Mouse (Mus musculus): ENCODE results near the gene Prpf31. TPM values are rescaled to one million over a fixed set of nuclear protein-coding genes. Genes with fewer than 3 reads are reported as not detected.

Prpf31 gene
- polyA plus RNA-seq (2014; fragmentation: Nextera tagmentation; extraction: Ambion mirVana): 51.9 and 54.8 TPM in 2 replicates

DNA sequence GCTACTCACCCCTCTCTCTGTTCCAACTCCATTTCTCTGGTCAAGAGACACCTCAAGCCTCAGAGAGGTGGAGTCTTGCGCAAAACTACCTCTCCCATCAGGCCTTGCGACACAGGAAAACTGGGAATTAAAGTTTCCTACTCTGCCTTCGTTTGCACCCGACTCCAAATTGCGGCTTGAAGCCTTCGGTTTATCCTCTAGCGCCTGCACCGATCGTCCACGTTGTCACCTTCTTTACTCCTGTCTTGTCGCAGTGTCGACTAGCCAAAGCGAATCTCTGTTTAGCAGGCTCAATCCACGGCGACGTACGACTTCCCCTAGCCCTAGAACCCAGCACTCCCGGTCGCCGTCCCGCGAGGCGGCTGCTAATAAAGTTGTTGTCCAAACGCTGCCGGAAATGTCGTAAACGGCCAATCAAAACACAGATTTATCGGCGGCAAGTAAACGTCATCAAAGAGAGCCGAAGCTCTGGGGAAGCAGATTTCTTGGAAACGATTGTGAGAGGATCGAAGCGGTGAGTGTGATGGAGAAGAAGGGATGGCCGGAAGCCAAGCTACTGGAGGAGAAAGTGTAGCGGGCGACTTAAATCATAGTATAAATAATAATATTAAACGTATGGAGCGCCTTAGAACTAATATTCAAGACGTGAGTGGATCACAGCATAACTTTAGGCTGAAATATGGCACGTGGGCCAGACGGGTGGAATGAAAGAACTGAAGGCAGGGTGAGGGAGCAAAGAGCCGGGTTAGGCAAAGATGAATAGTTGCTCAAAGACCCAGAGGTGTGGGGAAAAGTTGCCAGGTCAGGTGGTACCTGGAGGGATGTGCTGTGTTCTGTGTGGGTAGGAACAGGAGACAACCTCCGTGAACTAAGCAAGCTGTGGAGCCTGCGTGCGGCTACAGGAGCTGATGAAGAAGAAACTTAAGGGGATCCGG lies at the start of gene Prpf31, which contains the start of gene Tfpt:
TSS of gene Prpf31 (plus strand) at position 443 of the 935 bp plus-strand sequence.
TSS of gene Tfpt (minus strand) at position 387 of the 935 bp plus-strand sequence.
- Histone ChIP-seq H3K27ac (replicated peaks in 1 of 2; ENCODE audit: control insufficient read depth in 1 of 2, insufficient read depth in 1 of 2, low read depth in 2 of 2, low read length in 2 of 2) (peak within 1 kb of the TSS; percentile 76 to 98; a peak in 3 of 4 replicates), H3K4me2 (ENCODE audit: low read length) (peak within 1 kb of the TSS; percentile 97), H3K9ac (ENCODE audit: low read length) (peak within 1 kb of the TSS; percentile 75), H3K4me1 (ENCODE audit: control insufficient read depth in 2 of 2, insufficient read depth in 2 of 2, low read length in 2 of 2) (peaks cover 10 to 18% of the 10 kb centered on the region in 2 experiments), H3K27me3 (ENCODE audit: control insufficient read depth, insufficient read depth, low read length) (no peaks in the 10 kb centered on the region), H3K9me3 (ENCODE audit: control insufficient read depth, low read length) (no peaks in the 10 kb centered on the region), H3K36me3 (ENCODE audit: control insufficient read depth, insufficient read depth, low read length) (peaks cover 47% of the 10 kb centered on the region), H3K4me3 (ENCODE audit: control insufficient read depth in 1 of 2, insufficient read depth in 1 of 2, low read depth in 1 of 2, low read length in 2 of 2) (peak within 1 kb of the TSS; percentile 73 to 100)
- peak; percentile 78 for ATAC-seq (ENCODE audit: insufficient number of reproducible peaks, insufficient read depth, low FRiP score, low read depth)
- under 1% methylated on average over 47 of the region's 47 CpGs for WGBS

DNA sequence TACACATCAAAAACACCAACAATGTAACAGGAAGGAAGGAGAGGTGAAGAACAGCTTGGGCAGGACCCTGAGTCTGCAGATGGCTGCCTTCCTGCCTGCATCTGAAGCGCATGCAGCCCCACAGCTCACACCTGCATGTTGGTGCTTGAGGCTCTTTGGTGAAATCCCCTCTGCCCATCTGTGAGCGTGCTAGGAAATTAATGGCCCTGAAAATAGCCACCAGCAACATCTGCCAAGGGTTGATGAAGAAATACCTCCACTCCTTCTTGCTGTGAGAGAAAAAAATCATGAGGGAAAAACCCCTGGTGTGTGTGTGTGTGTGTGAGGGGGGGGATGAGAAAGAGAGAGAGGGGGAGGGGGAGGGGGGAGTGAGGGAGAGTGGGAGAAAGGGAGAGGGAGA lies 49.8 kb upstream of the Prpf31 start:
- Histone ChIP-seq H3K27me3 (ENCODE audit: control insufficient read depth, insufficient read depth, low read length) (no peaks in the 10 kb centered on the region), H3K4me3 (ENCODE audit: control insufficient read depth in 1 of 2, insufficient read depth in 1 of 2, low read depth in 1 of 2, low read length in 2 of 2) (no peak overlapping the region), H3K36me3 (ENCODE audit: control insufficient read depth, insufficient read depth, low read length) (no peaks in the 10 kb centered on the region), H3K9ac (ENCODE audit: low read length) (no peak overlapping the region), H3K4me2 (ENCODE audit: low read length) (no peak overlapping the region), H3K4me1 (ENCODE audit: control insufficient read depth in 2 of 2, insufficient read depth in 2 of 2, low read length in 2 of 2) (no peaks in the 10 kb centered on the region), H3K27ac (replicated peaks in 1 of 2; ENCODE audit: control insufficient read depth in 1 of 2, insufficient read depth in 1 of 2, low read depth in 2 of 2, low read length in 2 of 2) (no peak overlapping the region), H3K9me3 (ENCODE audit: control insufficient read depth, low read length) (0 out of 2 replicates have a peak, but pooled peaks cover 4% of the 10 kb centered on the region)
- 58% methylated on average over 2 of the region's 2 CpGs for WGBS
- no peak for ATAC-seq (ENCODE audit: insufficient number of reproducible peaks, insufficient read depth, low FRiP score, low read depth)

- Histone ChIP-seq H3K9me3 (ENCODE audit: control insufficient read depth, low read length) (no peaks in the 10 kb centered on the region), H3K27me3 (ENCODE audit: control insufficient read depth, insufficient read depth, low read length) (no peaks in the 10 kb centered on the region), H3K36me3 (ENCODE audit: control insufficient read depth, insufficient read depth, low read length) (no peaks in the 10 kb centered on the region), H3K4me3 (ENCODE audit: control insufficient read depth in 1 of 2, insufficient read depth in 1 of 2, low read depth in 1 of 2, low read length in 2 of 2) (no peak overlapping the region), H3K9ac (ENCODE audit: low read length) (no peak overlapping the region), H3K4me1 (ENCODE audit: control insufficient read depth in 2 of 2, insufficient read depth in 2 of 2, low read length in 2 of 2) (no peaks in the 10 kb centered on the region), H3K4me2 (ENCODE audit: low read length) (no peak overlapping the region; the same call in 1 of the 2 replicates), H3K27ac (replicated peaks in 1 of 2; ENCODE audit: control insufficient read depth in 1 of 2, insufficient read depth in 1 of 2, low read depth in 2 of 2, low read length in 2 of 2) (no peak overlapping the region)
- 4% methylated on average over 6 of the region's 6 CpGs for WGBS
- no peak for ATAC-seq (ENCODE audit: insufficient number of reproducible peaks, insufficient read depth, low FRiP score, low read depth)
These were observed 44.0 kb upstream of the Prpf31 start for GRCm38 (mm10) chr7:3585763-3586162.

DNA sequence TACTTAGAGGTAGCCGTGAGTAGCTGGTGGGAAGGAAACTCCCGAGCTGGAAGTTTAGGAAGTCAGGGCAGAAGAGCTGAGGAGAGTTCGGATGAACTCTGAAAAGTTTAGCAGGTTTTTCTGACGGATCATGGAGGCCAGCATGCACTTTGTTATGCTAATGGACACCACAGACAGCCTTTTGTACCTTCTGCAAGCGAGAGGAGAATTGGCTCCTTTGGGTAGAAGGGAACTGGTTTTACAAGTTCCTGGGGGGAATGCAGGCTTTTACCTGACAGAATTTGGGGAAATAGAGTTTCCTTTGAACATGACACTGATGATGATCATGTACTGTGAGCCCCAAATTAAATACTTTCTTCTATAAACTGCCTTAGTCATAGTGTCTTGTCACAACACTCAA lies 43.5 kb upstream of the Prpf31 start:
- ATAC-seq (ENCODE audit: insufficient number of reproducible peaks, insufficient read depth, low FRiP score, low read depth): no peak
- Histone ChIP-seq H3K4me2 (ENCODE audit: low read length) (no peak overlapping the region; the same call in 1 of the 2 replicates), H3K9me3 (ENCODE audit: control insufficient read depth, low read length) (no peaks in the 10 kb centered on the region), H3K9ac (ENCODE audit: low read length) (no peak overlapping the region), H3K27me3 (ENCODE audit: control insufficient read depth, insufficient read depth, low read length) (no peaks in the 10 kb centered on the region), H3K27ac (replicated peaks in 1 of 2; ENCODE audit: control insufficient read depth in 1 of 2, insufficient read depth in 1 of 2, low read depth in 2 of 2, low read length in 2 of 2) (no peak overlapping the region), H3K36me3 (ENCODE audit: control insufficient read depth, insufficient read depth, low read length) (no peaks in the 10 kb centered on the region), H3K4me1 (ENCODE audit: control insufficient read depth in 2 of 2, insufficient read depth in 2 of 2, low read length in 2 of 2) (no peaks in the 10 kb centered on the region), H3K4me3 (ENCODE audit: control insufficient read depth in 1 of 2, insufficient read depth in 1 of 2, low read depth in 1 of 2, low read length in 2 of 2) (no peak overlapping the region)
- 6% methylated on average over 5 of the region's 5 CpGs for WGBS

- Histone ChIP-seq H3K9ac (ENCODE audit: low read length) (no peak overlapping the region), H3K4me3 (ENCODE audit: control insufficient read depth in 1 of 2, insufficient read depth in 1 of 2, low read depth in 1 of 2, low read length in 2 of 2) (no peak overlapping the region), H3K4me1 (ENCODE audit: control insufficient read depth in 2 of 2, insufficient read depth in 2 of 2, low read length in 2 of 2) (no peaks in the 10 kb centered on the region), H3K9me3 (ENCODE audit: control insufficient read depth, low read length) (no peaks in the 10 kb centered on the region), H3K27me3 (ENCODE audit: control insufficient read depth, insufficient read depth, low read length) (no peaks in the 10 kb centered on the region), H3K4me2 (ENCODE audit: low read length) (no peak overlapping the region), H3K27ac (replicated peaks in 1 of 2; ENCODE audit: control insufficient read depth in 1 of 2, insufficient read depth in 1 of 2, low read depth in 2 of 2, low read length in 2 of 2) (no peak overlapping the region), H3K36me3 (ENCODE audit: control insufficient read depth, insufficient read depth, low read length) (no peaks in the 10 kb centered on the region)
- ATAC-seq (ENCODE audit: insufficient number of reproducible peaks, insufficient read depth, low FRiP score, low read depth): no peak
- WGBS: 70% methylated on average over 1 of the region's 1 CpGs
These were observed 42.5 kb upstream of the Prpf31 start for GRCm38 (mm10) chr7:3587292-3587691.

GRCm38 (mm10) chr7:3590550-3590949 lies 39.2 kb upstream of the Prpf31 start:
- Histone ChIP-seq H3K27me3 (ENCODE audit: control insufficient read depth, insufficient read depth, low read length) (no peaks in the 10 kb centered on the region), H3K4me1 (ENCODE audit: control insufficient read depth in 2 of 2, insufficient read depth in 2 of 2, low read length in 2 of 2) (0 out of 4 replicates have a peak, but pooled peaks cover 0 to 2% of the 10 kb centered on the region in 2 experiments), H3K36me3 (ENCODE audit: control insufficient read depth, insufficient read depth, low read length) (no peaks in the 10 kb centered on the region), H3K27ac (replicated peaks in 1 of 2; ENCODE audit: control insufficient read depth in 1 of 2, insufficient read depth in 1 of 2, low read depth in 2 of 2, low read length in 2 of 2) (no peak overlapping the region), H3K9me3 (ENCODE audit: control insufficient read depth, low read length) (no peaks in the 10 kb centered on the region), H3K4me2 (ENCODE audit: low read length) (no peak overlapping the region), H3K9ac (ENCODE audit: low read length) (no peak overlapping the region), H3K4me3 (ENCODE audit: control insufficient read depth in 1 of 2, insufficient read depth in 1 of 2, low read depth in 1 of 2, low read length in 2 of 2) (no peak overlapping the region)
- WGBS: 67% methylated on average over 3 of the region's 3 CpGs
- no peak for ATAC-seq (ENCODE audit: insufficient number of reproducible peaks, insufficient read depth, low FRiP score, low read depth)

DNA sequence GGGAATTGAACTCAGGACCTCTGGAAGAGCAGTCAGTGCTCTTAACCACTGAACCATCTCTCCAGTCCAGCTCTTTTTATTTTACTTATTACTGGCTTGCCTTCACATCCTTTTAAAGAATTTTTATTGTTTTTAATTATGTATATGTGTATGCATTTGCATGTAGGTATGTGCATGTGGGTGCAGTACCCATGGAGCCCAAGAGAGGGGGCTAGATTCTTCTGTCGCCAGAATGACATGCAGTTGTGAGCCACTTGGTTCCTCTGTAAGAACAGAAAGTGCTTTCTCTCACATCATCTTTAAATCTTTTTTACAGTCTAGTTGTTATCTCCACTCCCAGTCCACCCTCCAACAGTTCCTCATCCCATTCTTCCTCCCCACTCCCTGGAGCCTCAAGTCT lies 38.3 kb upstream of the Prpf31 start:
- Histone ChIP-seq H3K4me1 (ENCODE audit: control insufficient read depth in 2 of 2, insufficient read depth in 2 of 2, low read length in 2 of 2) (0 out of 4 replicates have a peak, but pooled peaks cover 0 to 2% of the 10 kb centered on the region in 2 experiments), H3K9me3 (ENCODE audit: control insufficient read depth, low read length) (no peaks in the 10 kb centered on the region), H3K4me2 (ENCODE audit: low read length) (no peak overlapping the region), H3K36me3 (ENCODE audit: control insufficient read depth, insufficient read depth, low read length) (no peaks in the 10 kb centered on the region), H3K9ac (ENCODE audit: low read length) (no peak overlapping the region), H3K27me3 (ENCODE audit: control insufficient read depth, insufficient read depth, low read length) (no peaks in the 10 kb centered on the region), H3K27ac (replicated peaks in 1 of 2; ENCODE audit: control insufficient read depth in 1 of 2, insufficient read depth in 1 of 2, low read depth in 2 of 2, low read length in 2 of 2) (no peak overlapping the region), H3K4me3 (ENCODE audit: control insufficient read depth in 1 of 2, insufficient read depth in 1 of 2, low read depth in 1 of 2, low read length in 2 of 2) (no peak overlapping the region)
- 70% methylated on average over 1 of the region's 1 CpGs for WGBS
- no peak for ATAC-seq (ENCODE audit: insufficient number of reproducible peaks, insufficient read depth, low FRiP score, low read depth)
